7 mouse cellular contexts compared by ENCODE assay signal in the genomic region with DNA sequence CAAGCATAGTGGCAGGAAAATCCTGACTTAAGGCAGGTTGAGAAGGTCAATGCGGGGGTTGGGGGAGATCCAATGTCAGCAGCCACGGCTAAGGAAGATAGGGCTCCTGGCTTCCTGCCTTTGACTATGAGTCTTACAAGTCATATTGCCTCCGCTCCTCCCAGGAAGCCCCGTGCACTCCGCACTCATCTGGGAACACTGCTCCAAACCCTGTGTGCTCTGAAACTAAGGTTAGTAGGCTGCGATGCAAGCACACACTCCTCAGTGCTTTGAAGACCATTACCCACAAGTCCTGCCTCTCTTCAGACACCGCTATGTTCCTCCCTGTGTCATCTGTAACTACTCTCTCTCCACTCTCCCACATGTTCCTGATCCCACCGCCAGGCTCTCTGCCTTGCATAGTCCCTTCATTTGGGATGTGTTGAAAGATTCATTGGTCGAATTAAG.
DNase-seq lines count a peak whose midpoint lies in the region; ATAC-seq and TF ChIP-seq lines count a peak whose summit lies in the region.

No protein-coding gene starts in this region.

- no peaks in the 10 kb centered on the region for H3K27me3 ChIP-seq in embryonic facial prominence, embryonic 11.5 days (ENCODE audit: control insufficient read depth, insufficient read depth, low read length)
- peaks cover 2% of the 10 kb centered on the region for H3K27me3 ChIP-seq in hindbrain, embryonic 15.5 days
- peaks cover 59% of the 10 kb centered on the region for H3K27me3 ChIP-seq in liver, embryonic 13.5 days
- no peaks in the 10 kb centered on the region for H3K27me3 ChIP-seq in stomach, postnatal 0 days (ENCODE audit: control insufficient read depth, insufficient read depth, low read length)

- no peak for TF ChIP-seq CTCF in bone marrow, adult 2 months (IDR thresholded peaks at IDR 0.05; ENCODE audit: control insufficient read depth, insufficient read depth, low read length)
- TF ChIP-seq CTCF in stomach, postnatal 0 days (IDR thresholded peaks at IDR 0.05; ENCODE audit: low read depth): peak; percentile 34

- H3K4me2 ChIP-seq in embryonic facial prominence, embryonic 11.5 days (ENCODE audit: low read depth, low read length): peak overlapping the region; percentile 62
- H3K4me2 ChIP-seq in hindbrain, embryonic 15.5 days: peak overlapping the region; percentile 98
- H3K4me2 ChIP-seq in liver, embryonic 13.5 days: peak overlapping the region; percentile 59
- H3K4me2 ChIP-seq in stomach, postnatal 0 days (replicated peaks; ENCODE audit: low read depth): peak overlapping the region; percentile 77

- TF ChIP-seq EP300 in stomach, postnatal 0 days (optimal IDR thresholded peaks at IDR 0.05): no peak

- intact Hi-C loops in gastrocnemius, postnatal 14 days (cut with DNase I; ENCODE audit: low total_unique reads): no loop called here

- H3K4me1 ChIP-seq in bone marrow, adult 2 months (ENCODE audit: control insufficient read depth, insufficient read depth, low read length): no peaks in the 10 kb centered on the region
- no peaks in the 10 kb centered on the region; the same call in 1 of the 2 replicates for H3K4me1 ChIP-seq in embryonic facial prominence, embryonic 11.5 days (ENCODE audit: control insufficient read depth, insufficient read depth, low read length)
- H3K4me1 ChIP-seq in hindbrain, embryonic 15.5 days (replicated peaks): peaks cover 26% of the 10 kb centered on the region
- peaks cover 37% of the 10 kb centered on the region for H3K4me1 ChIP-seq in liver, embryonic 13.5 days (replicated peaks)
- H3K4me1 ChIP-seq in stomach, postnatal 0 days (replicated peaks; ENCODE audit: control insufficient read depth, insufficient read depth): no peaks in the 10 kb centered on the region; the same call in 1 of the 2 replicates

- peak overlapping the region; percentile 10 for H3K4me3 ChIP-seq in bone marrow, adult 2 months (replicated peaks; ENCODE audit: control insufficient read depth, low read depth, low read length)
- no peak overlapping the region for H3K4me3 ChIP-seq in embryonic facial prominence, embryonic 11.5 days (ENCODE audit: low read depth, low read length)
- 0 out of 2 replicates have a peak overlapping the region, but pooled peaks have one; percentile 47 for H3K4me3 ChIP-seq in hindbrain, embryonic 15.5 days
- peak overlapping the region; percentile 36 for H3K4me3 ChIP-seq in liver, embryonic 13.5 days (replicated peaks)
- H3K4me3 ChIP-seq in stomach, postnatal 0 days (ENCODE audit: low read depth, low read length): peak overlapping the region; percentile 68

- DNase-seq in embryonic facial prominence, embryonic 11.5 days (ENCODE audit: low spot score): no peak
- DNase-seq in liver, embryonic 13.5 days: no peak
- DNase-seq in stomach, postnatal 0 days (ENCODE audit: low spot score): no peak
- DNase-seq in gastrocnemius, postnatal 14 days: no peak
- DNase-seq in adipocyte (ENCODE audit: low spot score): no peak

- no peaks in the 10 kb centered on the region for H3K9me3 ChIP-seq in embryonic facial prominence, embryonic 11.5 days (replicated peaks; ENCODE audit: control insufficient read depth, low read length)
- no peaks in the 10 kb centered on the region for H3K9me3 ChIP-seq in hindbrain, embryonic 15.5 days
- 0 out of 2 replicates have a peak, but pooled peaks cover 6% of the 10 kb centered on the region for H3K9me3 ChIP-seq in liver, embryonic 13.5 days (replicated peaks)
- 0 out of 2 replicates have a peak, but pooled peaks cover 5% of the 10 kb centered on the region for H3K9me3 ChIP-seq in stomach, postnatal 0 days (ENCODE audit: control insufficient read depth, low read length)

- no peak for ATAC-seq in embryonic facial prominence, embryonic 11.5 days (replicated peaks; ENCODE audit: insufficient number of reproducible peaks, low FRiP score, low TSS enrichment, low read depth)
- ATAC-seq in hindbrain, embryonic 15.5 days (ENCODE audit: low FRiP score, low read depth): no peak
- no peak for ATAC-seq in liver, embryonic 13.5 days (ENCODE audit: low read depth)
- no peak for ATAC-seq in stomach, postnatal 0 days (ENCODE audit: low FRiP score, low TSS enrichment)

- 82% methylated on average over 9 of the region's 9 CpGs for WGBS in bone marrow, adult 2 months
- 68% methylated on average over 9 of the region's 9 CpGs for WGBS in embryonic facial prominence, embryonic 11.5 days
- 75% methylated on average over 9 of the region's 9 CpGs for whole genome bisulfite sequencing in hindbrain, embryonic 15.5 days
- 39% methylated on average over 9 of the region's 9 CpGs for WGBS in liver, embryonic 13.5 days (ENCODE audit: insufficient replicate concordance)
- WGBS in stomach, postnatal 0 days: 54% methylated on average over 9 of the region's 9 CpGs

- H3K36me3 ChIP-seq in embryonic facial prominence, embryonic 11.5 days (replicated peaks; ENCODE audit: control insufficient read depth, insufficient read depth, low read depth, low read length): no peaks in the 10 kb centered on the region
- H3K36me3 ChIP-seq in hindbrain, embryonic 15.5 days: no peaks in the 10 kb centered on the region
- 0 out of 2 replicates have a peak, but pooled peaks cover 2% of the 10 kb centered on the region for H3K36me3 ChIP-seq in liver, embryonic 13.5 days
- H3K36me3 ChIP-seq in stomach, postnatal 0 days (ENCODE audit: control insufficient read depth, insufficient read depth, low read length): no peaks in the 10 kb centered on the region

- H3K9ac ChIP-seq in embryonic facial prominence, embryonic 11.5 days (replicated peaks; ENCODE audit: low read length): no peak overlapping the region
- H3K9ac ChIP-seq in hindbrain, embryonic 15.5 days: no peak overlapping the region
- H3K9ac ChIP-seq in liver, embryonic 13.5 days: peak overlapping the region; percentile 37; the same call in 1 of the 2 replicates
- H3K9ac ChIP-seq in stomach, postnatal 0 days (ENCODE audit: low read length): no peak overlapping the region; the same call in 1 of the 2 replicates

- no peak overlapping the region for H3K27ac ChIP-seq in bone marrow, adult 2 months (ENCODE audit: control insufficient read depth, insufficient read depth, low read depth, low read length, poor library complexity)
- H3K27ac ChIP-seq in embryonic facial prominence, embryonic 11.5 days (replicated peaks; ENCODE audit: low read depth, low read length): no peak overlapping the region
- no peak overlapping the region for H3K27ac ChIP-seq in hindbrain, embryonic 15.5 days (replicated peaks)
- H3K27ac ChIP-seq in liver, embryonic 13.5 days: no peak overlapping the region
- H3K27ac ChIP-seq in stomach, postnatal 0 days (replicated peaks): no peak overlapping the region

- no peak for TF ChIP-seq POLR2A in bone marrow, adult 2 months (IDR thresholded peaks at IDR 0.05; ENCODE audit: borderline replicate concordance, control insufficient read depth, low read depth, low read length)
